Mouse (Mus musculus): ENCODE data around the gene Spag7. TPM values are rescaled to one million over a fixed set of nuclear protein-coding genes. Genes with fewer than 3 reads are reported as not detected.
A peak's percentile ranks its signal among the peaks of the same experiment; 100 is the strongest.

Gene Spag7
- total RNA-seq, 2 experiments from 2014 or later = 60.5 to 88.7 TPM

DNA sequence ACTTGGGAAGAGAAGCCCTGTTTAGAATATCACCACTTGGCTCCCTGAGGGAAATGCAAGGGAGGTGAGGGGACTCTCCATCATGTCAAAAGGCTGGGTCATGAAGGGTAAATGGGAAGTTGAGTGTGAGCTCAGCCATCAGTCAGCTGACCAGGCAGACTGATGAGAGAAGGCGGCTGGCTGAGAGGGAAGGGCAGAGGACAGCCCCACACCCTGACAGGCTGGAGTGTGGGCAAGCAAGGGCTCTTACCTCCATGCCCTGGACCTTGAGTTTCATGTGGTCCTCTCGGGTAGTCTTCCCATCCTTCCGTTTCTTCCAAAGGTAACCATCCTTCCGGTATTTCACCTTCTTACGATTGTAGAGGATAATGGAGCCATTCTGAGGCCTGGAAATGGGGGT, 14.4 kb upstream of the Spag7 start:
- no peak for ATAC-seq (replicated peaks; ENCODE audit: low FRiP score, low TSS enrichment, poor library complexity, severe bottlenecking)

DNA sequence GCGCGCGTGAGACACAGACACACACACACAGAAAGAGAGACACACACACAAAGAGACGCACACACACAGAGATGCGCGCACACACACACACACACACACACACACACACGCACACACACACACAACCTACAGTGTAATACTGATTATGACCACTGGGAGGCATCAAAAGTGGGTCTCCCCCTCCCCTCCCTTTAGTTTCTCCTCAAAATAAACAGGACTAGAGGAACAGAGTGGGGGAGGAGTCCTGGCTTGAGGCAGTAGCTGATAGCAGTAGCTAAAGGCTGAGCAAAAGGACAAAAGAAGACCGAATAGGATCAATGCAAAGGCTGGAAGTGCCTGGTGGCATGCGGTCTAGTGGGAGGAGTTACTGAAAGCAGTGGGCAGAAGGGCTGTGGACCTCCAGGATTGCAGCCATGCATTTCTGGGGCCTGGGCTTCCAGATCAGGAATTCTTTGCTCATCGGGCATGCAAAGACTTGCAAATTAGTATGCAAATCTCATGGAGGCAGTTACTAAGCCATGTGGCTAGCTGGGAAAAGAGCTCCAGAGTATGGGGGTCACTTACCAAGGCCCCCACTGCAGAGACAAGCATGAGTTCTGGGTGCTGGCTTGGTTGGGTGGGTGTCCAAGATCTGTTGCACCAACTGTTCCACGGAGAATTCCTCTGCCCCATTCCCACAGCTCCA, 12.8 kb upstream of the Spag7 start:
- 0 out of 2 replicates have a peak, but pooled peaks have one; percentile 24 for ATAC-seq (replicated peaks; ENCODE audit: low FRiP score, low TSS enrichment, poor library complexity, severe bottlenecking)

DNA sequence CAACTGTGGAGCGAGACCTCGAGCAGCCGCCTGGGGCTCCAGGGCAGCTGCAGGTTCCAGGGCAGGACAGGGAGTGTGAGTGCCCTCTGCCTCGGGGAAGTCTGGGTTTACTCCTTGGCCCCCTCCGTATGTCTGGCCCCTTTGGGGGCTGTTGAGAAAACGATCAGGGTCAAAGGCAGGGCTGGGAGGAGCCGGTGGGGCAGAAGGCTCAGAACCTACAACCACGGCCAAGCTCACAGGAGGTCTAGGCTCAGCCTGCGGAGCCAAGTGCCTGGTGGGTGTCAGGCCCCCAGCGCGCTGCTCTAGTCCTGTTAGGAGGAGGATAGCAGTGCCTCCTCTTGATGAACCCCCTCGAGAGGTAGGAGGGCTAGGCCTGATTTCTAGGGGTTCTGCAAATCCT, 12.0 kb upstream of the Spag7 start:
- ATAC-seq (replicated peaks; ENCODE audit: low FRiP score, low TSS enrichment, poor library complexity, severe bottlenecking) = no peak

DNA sequence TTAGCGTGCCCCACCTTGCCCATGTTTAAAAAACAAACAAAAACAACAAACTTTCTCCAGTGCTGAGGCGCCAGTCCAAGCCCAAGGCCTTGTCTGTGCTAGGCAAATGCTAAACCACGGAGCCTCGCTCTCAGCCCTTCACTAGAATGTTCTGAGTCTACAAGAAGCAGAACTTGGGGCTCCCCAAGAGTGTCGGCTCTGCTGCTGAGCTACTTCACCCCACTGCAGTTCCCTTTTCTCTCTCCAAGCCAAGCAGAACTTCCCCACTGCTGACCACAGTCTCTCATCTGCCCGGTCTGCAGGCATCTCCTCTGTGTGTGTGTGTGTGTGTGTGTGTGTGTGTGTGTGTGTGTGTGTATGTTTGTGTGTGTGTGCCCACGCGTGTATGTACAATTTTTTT, 10.7 kb upstream of the Spag7 start:
- ATAC-seq (replicated peaks; ENCODE audit: low FRiP score, low TSS enrichment, poor library complexity, severe bottlenecking) = no peak

DNA sequence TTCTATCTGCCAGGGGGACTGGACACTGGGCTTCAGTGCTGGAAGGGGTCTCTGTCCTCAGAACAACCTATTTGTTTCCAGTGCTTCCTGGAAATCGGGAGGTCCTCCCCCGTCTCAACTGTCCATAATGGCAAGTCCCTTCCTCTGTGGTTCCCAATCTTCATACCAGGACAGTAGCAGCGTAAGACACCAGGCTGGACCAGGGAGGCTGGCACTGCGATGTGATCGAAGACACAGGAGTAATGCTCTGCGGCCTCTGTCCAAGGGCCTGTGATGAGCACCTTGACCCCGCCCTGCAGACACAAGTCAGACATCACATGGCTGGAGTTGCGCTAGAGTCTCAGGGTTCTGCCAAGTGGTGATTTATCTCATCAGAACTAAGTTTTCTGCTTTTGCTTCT, 10.1 kb upstream of the Spag7 start:
- no peak for ATAC-seq (replicated peaks; ENCODE audit: low FRiP score, low TSS enrichment, poor library complexity, severe bottlenecking)

DNA sequence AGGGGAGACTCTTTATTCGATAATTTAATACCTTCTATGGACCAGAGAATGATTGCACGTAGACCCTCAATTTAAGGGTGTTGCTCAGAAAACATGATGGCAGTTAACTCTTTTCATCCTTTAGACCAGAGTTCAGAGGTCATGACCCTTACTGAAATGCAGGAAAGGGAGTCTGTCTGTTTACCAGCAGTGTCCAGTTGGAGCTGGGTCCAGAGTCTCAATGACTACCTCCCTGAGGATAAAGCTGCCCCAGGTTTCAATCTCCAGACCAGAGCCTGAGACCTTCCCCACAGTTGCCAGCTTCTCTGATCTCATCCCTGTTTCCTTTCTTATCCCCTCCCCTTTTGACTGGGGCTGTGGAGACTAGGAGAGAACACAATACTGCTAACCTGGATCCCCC, 9.4 kb upstream of the Spag7 start:
- ATAC-seq (replicated peaks; ENCODE audit: low FRiP score, low TSS enrichment, poor library complexity, severe bottlenecking) = no peak

DNA sequence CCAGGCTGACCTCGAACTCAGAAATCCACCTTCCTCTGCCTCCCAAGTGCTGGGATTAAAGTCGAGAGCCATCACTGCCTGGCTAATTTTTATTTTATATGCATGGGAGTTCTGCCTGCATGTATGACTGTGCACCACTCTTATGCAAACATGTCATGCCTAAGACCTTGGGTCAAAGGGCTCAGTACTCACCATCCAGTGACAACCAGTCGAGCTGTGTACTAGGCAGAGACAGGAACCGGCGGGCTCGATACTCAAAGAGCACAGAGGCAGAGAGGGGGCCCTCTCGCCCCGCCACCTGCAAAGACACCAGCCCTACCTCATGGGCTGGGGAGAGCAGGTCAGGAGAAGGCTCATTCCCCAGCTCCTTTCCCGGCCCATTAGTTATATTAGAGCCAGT, 8.9 kb upstream of the Spag7 start:
- no peak for ATAC-seq (replicated peaks; ENCODE audit: low FRiP score, low TSS enrichment, poor library complexity, severe bottlenecking)

DNA sequence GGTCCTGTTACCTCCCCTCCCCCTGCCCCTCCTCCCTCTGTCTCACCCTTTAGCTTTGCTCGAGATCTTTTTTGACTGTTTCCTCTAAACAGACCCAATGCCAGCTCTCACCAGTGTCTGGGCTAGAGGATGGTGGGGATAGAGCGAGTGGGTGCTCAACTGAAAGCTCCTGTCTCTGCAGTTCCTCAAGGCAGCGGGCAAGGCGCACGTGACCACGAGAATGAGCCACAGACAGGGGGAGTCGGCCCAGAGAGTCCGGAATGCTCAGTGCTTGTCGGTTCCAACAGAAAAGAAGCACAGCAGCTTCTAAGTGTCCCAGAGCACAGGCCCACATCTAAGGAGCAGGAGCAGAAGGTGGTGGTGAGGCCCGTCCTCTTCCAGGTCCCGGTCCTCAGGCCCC, 5.3 kb upstream of the Spag7 start:
- ATAC-seq (replicated peaks; ENCODE audit: low FRiP score, low TSS enrichment, poor library complexity, severe bottlenecking) = no peak

DNA sequence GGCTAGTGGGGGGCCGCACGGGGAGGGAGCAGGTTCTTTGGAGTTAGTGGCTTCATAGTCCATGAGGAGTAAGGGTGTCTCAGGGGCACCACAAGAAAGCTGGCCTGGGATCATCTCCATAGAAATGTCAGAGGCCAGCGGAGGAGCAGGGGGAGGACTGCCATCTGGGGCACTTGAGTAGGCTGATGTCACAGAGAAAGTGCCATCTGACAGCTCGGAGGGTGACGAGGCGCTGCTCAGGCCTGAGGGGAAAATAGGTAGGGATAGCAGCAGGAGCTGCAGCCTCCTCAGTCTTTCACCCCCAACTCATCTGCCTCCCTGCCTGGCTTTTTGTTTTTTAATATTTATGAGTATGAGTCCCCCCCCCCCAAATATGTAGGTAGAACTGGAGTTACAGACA, 4.8 kb upstream of the Spag7 start:
- ATAC-seq (replicated peaks; ENCODE audit: low FRiP score, low TSS enrichment, poor library complexity, severe bottlenecking) = no peak

DNA sequence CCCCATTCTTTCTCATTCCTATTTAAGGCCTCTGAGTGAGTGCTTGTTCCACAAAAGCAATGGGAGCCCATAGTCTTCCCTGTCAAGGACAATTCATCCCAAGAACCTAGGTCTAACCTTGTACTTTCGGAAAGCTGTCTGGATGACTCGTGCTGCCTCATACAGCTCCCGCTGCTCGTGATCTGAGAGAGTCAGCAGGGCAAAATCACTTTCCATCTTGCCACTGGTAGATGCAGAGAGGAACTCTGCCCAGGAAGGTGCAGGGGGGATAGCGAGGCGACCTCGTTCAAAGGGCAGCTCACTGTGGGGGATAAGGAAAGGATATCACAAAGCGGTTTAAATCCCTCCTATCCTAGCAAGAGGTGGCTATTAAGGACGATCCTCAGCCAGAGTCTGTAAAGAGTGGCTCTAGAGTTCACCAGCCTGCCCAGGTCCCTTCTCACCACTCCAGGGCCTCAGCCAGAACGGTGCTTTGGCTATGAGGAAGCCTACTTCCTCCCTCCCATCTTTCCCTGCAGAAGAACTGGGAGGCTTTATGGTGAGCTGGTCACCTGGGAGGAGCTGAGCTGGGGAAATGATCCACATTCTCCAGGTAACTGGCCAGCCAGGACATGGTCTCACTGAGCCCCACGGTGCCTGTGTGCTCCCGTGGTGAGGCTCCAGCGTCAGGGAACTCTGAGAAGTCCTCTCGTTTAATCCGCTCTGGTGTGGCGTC, 2.3 kb upstream of the Spag7 start:
- ATAC-seq (replicated peaks; ENCODE audit: low FRiP score, low TSS enrichment, poor library complexity, severe bottlenecking) = no peak

DNA sequence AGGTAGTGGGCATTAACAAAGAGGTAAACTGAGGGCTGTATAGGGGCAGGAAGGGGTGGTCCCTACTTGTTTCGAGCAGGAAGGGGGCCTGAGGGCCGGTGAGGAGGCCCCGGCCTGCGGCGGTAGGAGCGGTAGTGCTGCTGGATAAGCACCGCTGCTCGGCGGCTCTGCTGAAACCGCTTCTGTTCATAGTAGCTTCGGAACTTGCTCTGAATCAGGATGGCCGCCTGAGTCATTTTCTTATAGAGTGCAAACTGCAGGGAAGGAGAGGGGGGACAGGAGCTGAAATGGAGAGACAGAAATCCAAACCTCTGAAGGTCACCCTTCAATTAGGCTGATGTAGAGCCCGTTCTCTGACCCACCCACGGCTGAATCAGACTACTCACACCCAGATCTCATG, 1.3 kb upstream of the Spag7 start:
- no peak for ATAC-seq (replicated peaks; ENCODE audit: low FRiP score, low TSS enrichment, poor library complexity, severe bottlenecking)

DNA sequence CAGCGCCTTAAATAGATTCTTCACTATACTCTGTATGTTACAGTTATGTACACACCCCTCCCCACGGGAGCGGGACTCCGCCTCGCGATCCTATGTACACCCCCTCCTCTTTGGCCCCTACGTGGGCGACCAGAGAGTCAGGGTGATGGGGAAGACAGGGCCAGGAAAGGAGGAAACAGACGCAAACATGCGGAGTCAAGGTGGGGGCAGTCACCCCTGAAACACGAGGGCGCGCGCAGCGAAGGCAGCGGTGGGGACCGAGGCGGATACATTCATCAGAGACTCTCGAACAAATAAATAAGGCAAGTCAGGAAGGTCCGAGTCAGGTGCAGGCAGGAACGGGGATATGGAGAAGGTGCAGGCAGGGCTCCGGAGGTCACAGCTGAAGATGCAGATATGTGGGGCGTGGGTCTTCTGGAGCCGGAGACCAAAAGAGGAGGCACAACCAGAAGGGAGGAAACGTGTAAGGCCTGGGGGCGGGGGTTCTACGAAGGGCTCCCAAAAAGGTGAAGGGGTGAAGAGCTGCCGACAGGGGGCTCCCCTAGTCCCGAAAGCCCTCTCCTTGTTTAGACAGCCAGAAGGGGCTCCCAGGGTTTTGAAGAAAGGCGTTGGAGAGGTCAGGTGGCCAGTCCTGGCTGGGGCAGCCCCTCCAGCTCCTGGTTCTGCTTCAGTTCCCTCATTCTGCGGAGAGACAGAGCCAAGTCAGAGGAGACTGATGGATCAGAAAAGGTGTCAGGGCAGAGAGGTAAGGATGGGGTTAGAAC, 548 bp upstream of the Spag7 start:
- ATAC-seq (replicated peaks; ENCODE audit: low FRiP score, low TSS enrichment, poor library complexity, severe bottlenecking) = peak; percentile 48

DNA sequence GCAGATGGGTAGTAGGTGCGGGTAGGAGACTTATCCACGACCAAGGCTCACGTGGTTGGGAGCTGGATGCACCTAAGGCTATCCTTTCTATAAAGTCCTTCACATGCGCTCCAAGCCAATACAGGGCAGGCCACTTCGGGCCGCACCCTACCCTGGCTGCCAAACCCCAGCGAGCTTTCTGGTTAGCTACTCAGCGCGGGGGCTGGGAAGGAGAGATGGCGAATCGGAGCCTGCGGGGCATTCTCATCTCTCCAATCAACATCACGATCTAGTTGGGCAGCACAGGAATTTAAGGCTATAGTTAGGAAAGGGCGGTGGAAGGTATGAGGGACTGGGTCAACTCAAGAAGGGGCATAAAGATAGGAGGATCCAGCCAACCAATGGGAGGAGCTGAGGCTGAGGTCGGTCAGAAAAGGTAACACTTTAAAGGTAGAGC, 863 bp downstream of the Spag7 start:
- ATAC-seq (replicated peaks; ENCODE audit: low FRiP score, low TSS enrichment, poor library complexity, severe bottlenecking) = no peak

DNA sequence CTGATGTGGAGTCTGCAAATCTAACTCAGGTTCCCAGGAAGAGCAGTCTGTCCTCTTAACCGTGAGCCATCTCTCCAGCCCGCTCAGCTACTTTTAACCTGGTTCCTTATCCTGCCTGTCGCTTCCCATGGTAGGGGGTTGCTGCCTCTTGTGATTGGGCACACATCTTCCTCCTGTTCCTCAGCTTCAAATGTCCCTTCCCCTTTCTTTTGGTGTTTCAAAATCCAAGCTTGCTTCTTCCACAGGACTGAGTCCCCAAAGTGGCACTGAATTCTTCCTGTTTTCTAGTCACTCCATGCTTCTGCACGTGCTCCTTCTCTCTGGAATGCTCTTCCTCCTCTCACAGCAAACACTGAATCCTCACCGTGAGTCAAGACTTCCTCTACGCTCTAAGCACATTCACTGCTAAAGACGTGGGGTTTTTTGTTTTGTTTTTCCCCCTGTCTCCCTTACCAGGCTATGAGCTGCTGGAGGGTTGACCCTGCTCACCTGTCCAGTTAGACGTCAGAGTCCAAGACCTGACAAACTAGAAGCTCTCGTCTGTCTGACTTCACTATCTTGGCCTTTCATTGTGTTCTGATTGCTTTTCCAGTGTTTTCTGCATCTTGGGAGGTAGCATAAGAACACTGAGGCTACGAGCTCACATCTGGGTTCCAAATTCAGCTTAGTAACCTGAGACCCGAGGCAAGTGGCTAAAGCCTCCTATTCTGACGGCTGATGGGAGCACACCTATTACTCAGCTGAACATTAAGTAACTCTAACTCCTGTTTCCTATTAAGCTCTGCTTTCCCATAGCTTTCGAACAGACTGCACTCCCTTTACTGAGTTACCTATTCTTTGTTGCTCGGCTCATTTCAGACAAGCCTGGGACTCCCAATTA, 1.7 kb downstream of the Spag7 start:
- ATAC-seq (replicated peaks; ENCODE audit: low FRiP score, low TSS enrichment, poor library complexity, severe bottlenecking) = no peak

DNA sequence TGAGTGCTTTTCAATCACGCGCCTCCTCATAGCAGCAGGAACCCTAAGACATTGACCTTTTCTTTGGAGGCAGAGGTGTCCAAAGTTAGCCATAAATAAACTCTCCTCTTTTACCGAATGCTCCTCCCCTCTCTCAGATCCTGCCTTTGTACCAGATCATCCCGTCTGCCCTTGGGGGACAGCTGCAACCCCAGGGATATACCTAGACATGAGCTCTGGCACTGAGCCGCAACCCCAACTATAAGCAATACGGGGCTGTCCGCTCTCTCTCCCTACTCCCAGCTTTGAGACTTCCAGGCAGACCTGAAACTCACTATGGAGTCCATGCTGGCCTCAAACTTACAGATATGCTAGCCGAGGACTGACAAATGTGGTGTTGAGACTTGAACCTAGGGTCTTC, 2.5 kb downstream of the Spag7 start:
- ATAC-seq (replicated peaks; ENCODE audit: low FRiP score, low TSS enrichment, poor library complexity, severe bottlenecking) = no peak

DNA sequence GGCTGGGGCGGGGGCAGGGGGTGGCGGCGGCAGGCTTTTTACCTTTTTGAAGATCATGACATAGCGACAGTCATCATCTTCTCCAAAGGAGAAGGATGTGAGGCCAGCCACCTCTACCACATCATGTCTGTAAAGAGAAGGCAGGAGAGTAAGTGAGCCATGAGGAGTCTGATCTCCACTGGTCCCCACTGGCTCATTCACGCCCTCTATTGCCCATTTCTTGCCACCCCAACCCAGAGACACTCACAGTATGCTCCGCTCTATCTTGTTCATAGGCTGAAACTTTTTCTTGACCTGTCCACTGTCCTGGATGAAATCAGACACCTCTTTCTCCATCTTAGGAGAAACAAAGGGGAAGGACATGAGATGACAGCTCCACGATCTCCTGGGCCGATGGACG, 4.5 kb downstream of the Spag7 start:
- no peak for ATAC-seq (replicated peaks; ENCODE audit: low FRiP score, low TSS enrichment, poor library complexity, severe bottlenecking)

DNA sequence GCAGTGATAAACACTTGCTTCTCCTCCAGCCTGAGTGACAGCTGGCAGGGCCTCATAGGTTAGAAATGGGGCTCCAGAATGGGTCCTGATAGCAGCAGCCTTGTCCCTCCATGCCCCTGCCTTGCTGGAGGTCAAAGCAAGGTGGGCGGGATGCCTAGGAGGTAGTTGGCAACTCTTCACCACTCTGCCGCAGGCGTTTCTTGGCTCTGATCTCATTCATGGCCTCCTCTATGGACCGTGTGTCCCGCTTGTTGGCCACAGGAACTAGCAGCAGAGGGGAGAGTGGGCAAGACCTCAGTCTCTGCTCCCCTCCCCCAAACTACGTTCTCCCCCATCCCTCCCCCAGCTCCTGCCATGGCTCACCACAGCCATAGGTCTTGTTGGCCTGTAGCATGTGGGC, 5.3 kb downstream of the Spag7 start:
- ATAC-seq (replicated peaks; ENCODE audit: low FRiP score, low TSS enrichment, poor library complexity, severe bottlenecking) = no peak

DNA sequence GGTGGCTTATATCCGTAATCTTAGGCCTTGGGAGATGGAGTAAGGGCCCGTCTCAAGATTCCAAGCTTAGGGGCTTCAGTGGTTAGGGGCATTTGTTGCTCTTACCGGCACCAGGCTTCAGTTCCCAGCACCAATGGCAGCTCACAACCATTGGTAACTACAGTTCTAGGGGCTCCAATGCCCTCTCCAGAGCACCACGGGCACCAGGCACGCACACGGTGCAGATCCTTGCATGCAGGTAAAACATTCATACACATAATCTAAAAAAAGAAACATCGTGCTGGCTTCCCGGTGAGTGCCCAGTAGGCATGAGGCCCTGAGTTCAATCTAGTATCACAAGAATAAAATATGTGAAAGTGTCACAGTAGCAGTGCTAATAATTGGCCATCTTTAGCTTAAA, 6.1 kb downstream of the Spag7 start:
- no peak for ATAC-seq (replicated peaks; ENCODE audit: low FRiP score, low TSS enrichment, poor library complexity, severe bottlenecking)

DNA sequence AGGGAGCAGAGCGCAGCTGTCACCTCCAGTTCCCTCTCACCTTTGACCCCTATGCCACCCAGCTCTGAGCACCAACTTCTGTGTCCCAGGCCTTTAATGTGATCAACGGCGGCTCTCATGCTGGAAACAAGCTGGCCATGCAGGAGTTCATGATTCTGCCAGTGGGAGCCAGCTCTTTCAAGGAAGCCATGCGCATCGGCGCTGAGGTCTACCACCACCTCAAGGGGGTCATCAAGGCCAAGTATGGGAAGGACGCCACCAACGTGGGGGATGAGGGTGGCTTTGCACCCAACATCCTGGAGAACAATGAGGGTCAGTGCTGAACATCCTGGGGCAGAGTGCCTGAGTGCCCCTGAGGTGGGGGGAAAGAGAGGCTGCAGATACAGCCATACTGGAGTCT, 8.6 kb downstream of the Spag7 start:
- no peak for ATAC-seq (replicated peaks; ENCODE audit: low FRiP score, low TSS enrichment, poor library complexity, severe bottlenecking)

DNA sequence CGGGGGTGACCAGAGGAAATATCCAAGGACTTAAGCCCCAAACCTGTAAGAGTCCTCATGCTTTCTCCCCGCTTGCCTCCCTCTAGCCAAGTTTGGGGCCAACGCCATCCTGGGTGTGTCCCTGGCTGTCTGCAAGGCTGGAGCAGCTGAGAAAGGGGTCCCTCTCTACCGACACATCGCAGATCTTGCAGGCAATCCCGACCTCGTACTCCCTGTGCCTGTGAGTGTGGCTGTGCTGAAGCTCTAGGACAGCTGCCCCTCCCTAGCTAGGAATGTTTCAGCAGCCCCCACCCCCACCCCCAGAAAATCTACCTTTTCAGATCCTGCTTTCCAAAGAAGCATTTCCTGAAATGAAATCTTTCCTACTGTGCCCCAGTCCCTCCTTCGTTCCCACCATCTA, 10.3 kb downstream of the Spag7 start:
- no peak for ATAC-seq (replicated peaks; ENCODE audit: low FRiP score, low TSS enrichment, poor library complexity, severe bottlenecking)

Measured in megakaryocyte-erythroid progenitor cell, adult 5-6 weeks (primary cell).